Mouse (Mus musculus): Measurements from ENCODE around the gene Rnf187.
"Not testable (repeated sequence)": the region's sequence is repeated elsewhere in the genome, so short reads cannot be mapped to it uniquely, and the experiment has no call there.

Rnf187 gene

DNA sequence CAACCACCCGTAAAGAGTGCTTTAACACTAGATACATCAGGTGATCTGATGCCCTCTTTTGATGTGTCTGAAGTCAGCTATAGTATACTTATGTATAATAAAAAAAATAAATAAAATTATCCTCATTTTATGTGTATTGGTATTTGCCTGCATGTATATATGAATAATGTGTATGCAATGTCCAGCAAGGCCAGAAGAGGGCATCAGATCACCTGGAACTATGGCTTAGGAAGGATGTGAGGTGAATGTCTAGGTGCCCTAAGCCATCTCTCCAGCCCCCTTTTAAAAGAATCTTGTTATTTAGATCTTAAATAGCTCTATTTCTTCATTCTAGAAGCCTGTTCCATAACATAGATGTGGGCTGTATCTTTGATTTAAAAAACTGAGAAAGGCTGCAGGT is 28.6 kb upstream of the Rnf187 start:
- no peak for DNase-seq (ENCODE audit: low read depth, low spot score)

DNA sequence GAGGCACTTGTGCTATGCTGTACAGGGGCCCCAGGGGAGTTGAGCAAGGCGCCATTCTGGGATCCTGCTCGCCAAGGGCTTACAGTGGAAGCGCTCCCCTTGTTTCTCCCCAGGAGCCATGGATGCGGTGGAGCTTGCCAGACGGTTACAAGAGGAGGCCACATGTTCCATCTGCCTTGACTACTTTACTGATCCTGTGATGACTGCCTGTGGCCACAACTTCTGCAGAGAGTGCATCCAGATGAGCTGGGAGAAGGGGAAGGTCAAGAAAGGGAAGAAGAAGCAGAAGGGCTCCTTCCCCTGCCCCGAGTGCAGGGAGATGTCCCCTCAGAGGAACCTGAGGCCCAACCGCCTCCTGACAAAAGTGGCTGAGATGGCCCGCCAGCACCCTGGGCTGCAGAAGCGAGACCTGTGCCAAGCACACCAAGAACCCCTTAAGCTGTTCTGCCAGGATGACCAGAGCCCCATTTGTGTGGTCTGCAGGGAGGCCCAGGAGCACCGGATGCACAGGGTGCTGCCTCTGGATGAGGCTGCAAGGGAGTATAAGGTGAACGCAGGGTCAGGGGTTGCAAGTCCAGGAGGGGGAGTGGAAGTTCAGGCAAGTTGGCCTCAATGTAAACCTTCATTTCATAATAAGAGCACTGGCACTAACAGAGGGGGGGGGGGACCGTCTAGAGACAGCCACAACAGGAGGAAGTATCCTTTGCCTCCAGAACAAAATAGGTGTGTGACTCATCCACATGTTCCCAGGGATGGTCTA is 26.5 kb upstream of the Rnf187 start:
- no peak for DNase-seq (ENCODE audit: low read depth, low spot score)

DNA sequence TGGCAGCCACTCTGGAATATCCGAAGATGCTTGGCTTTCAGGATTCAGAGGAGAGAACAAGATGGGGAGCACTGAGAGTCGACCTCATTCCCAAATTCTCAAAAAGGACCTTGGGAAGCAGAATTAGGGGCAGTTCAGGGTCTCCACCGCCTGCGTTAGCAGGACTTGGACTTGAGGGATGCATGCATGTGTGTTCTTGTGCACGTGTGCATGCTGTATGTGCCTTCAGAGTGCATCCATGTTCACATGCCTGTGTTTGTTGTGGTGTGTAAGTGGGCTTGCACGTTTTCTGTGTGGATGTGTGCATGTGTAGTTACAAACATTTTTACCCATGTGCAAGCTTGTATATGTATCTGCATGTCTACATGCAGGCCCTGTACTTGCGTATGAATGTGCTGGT is 25.5 kb upstream of the Rnf187 start:
- no peak for DNase-seq (ENCODE audit: low read depth, low spot score)

DNA sequence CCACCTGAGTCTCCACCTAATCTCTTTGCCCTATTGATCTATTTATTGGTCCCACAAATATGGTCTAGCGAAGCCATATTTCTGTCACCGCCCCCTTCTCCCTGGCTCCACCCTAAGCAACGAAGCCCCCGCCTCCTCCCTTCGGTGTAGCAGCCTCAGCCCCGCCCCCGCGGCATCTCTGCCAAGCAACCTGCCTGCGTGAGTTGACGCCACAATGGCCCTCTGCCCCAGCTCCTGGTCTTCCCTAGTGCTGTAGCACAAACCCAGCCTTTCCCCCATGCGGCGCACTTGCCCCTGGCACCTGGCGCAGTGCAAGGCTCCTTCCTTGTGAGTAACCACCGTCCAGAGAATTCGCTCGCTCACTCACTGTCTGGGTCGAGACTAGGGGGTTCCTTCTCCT is 24.8 kb upstream of the Rnf187 start:
- no peak for DNase-seq (ENCODE audit: low read depth, low spot score)

DNA sequence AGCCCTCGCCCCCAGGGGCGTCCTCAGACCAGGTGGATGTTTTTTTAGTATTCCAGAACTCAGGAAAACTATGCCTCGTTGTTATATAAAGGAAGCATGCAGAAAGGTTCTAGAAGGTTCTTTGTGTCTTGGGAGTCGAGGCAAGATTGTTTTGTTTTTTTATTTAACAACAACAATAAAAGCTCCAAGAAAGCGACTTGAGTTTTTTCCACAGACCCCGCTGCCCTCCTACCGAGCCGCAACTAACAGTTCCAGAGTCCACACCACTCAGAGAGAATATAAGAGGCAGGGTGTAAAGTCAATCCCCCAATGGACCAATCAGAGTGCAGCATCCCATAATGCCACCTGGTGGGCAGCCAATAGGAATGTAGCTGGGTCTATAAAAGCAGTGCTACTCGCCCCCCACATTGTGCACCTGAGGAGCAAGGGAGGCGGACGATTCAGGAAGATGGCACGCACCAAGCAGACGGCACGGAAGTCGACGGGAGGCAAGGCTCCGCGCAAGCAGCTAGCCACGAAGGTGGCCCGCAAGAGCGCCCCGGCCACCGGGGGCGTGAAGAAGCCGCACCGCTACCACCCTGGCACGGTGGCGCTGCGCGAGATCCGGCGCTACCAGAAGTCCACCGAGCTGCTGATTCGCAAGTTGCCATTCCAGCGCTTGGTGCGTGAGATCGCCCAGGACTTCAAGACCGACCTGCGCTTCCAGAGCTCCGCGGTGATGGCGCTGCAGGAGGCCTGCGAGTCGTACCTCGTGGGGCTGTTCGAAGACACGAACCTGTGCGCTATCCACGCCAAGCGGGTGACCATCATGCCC is 22.9 kb upstream of the Rnf187 start:
- no peak for DNase-seq (ENCODE audit: low read depth, low spot score)

DNA sequence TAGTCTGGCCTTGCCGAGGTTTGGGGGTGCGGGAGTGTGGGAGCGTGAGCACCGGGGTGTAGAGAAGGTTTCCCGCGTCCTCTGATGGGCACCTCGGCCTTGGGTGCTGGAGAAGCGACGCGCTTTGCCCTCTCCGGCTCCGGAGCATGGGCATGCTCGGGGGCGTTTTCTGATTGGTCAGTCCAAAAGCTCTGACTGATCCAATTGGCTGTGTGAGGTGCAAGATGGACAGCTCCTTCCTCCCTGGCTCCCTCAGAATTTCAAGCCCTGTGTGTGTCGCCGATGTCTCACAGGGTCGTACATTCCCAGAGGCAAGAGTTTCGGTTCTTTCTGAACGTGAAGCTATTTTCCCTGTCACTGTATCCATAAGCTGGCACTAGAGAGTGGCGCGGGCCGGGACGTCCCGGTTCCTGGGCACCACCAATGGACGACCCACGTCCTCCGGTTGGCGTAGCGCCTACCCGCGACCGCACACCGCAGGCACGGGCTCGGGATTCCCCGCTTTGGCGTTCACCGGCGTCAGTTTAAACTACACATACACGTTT is 21.3 kb upstream of the Rnf187 start:
- DNase-seq (ENCODE audit: low read depth, low spot score): peak; percentile 84

DNA sequence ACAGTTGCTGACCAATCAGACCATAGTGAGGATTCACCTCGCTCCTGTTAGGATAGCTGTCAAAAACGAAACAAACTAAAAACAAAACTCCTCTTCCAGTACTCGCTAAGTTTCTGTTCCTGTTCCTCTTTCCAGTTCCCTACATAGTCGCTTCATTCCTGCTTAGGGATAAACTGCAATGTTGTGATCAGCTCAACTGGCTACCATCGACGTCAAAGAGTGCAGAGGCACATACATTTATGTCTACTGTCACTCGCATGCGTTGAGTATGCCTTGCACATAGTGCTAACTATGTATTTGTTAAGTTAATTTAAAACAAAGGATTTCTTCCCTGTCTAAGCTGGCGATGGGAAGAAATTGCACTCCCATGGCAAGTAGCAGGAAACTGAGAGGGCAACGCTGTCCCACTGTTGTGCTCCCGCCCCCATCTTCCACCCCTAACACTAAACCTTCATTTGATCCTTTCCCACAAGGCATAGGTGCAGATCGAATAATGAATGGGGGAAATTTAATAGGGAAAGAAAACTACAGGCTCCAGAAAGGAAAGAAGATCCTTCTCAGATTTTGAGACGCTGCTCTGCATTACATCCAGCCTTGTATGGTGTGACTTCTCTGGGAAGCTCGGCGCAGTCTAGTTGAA is 20.6 kb upstream of the Rnf187 start:
- DNase-seq (ENCODE audit: low read depth, low spot score): no peak

DNA sequence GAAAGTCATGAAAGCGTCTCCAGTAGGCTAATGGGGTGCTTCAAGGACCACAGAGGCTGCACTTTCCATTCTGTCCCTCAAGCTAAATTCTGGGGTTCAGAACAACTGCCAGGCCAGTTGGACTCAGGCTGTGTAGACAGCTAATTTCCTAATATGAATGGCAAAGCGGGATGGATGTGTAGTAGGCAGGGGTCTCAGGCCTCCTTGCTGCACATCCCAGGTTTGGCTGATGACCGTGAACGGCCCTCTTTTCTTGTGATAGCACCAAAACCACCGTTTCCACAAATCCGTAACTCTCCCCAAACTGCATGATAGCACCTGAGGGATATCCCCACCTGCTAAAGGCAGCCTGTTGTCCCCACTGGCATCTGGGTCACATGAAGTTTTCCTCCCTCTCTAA is 19.8 kb upstream of the Rnf187 start:
- no peak for DNase-seq (ENCODE audit: low read depth, low spot score)

DNA sequence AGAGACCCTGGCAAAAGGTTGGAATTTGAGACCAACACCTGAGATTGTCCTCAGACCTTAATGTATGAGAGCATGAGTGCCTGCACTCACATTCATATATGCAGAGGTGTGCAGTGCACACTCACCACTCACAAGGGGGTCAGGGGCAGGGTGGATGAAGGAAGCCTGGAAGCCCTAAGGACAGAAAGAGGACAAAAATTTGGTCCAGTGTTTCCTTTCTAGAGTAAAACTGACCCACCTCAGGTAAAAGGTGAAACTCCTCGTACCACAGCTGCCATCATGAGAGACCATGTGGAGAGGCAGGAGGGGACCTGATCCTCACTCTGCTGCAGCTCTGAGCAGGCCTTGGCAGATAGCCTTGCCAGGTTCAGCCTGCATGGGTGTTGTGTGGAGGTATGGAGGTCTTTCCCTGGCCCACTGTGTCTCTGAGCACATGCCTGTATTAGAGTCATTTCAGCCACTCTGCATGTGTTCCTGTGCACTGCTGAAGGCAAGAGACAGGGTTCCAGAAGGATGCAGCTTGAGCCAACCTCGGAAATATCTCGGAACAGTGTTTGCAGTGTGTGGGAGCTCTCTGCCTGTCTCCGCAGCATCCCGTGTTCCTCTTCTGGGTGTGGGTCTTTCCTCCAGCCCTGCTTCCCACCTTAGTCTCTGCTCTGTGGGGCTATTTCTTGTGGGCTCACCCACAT is 18.7 kb upstream of the Rnf187 start:
- DNase-seq (ENCODE audit: low read depth, low spot score): no peak

DNA sequence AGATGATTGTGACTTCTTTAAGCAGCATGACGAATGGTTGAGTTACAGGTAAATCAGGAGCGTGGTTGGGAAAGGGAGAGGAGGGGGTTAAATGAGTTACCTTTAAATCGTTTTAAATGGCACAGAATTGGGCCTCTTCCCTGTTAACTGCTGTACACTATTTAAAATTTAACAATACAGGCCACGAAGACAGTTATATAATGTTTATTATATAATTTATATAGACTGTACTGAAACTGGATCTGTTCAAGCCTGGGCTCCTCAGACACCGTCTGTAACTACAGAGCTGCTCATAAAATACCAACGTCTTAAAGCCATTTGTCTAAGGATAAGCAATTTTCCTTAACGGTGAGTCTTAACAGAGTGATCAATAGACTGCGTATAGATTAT is 17.1 kb upstream of the Rnf187 start:
- no peak for DNase-seq (ENCODE audit: low read depth, low spot score)

DNA sequence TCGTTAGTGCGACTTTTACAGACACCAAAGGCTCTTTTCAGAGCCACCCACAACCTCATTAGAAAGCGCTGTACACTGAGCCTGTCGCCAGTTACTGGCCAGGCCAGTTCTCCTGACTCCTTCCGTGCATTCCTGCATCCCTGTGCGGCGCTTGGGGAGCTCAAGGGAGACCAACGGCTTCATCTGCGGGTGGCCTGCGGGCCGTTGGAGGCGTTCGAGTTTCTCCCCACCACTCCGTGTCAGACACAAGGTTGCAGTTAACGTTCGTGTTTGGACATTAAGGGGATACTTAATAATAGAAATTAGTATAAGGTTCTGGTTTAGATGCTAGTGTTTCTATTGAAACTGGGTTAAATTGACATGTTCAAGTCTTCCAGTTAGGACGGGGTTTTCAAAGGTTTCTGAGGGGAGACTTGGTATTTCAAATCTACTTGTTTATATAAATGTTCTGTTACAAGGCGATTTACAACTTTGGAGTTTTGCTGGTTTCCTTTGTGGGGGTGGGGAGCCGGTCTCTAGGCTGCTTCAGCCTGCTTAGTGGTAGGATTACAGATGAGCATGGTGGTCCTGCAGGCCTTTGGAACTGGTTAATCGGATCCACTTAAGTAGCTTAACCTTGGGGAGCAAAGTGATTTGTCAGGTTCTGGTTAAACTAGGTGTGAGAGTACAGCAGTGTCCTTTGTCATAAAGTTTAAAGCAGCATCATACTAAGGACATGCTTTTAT is 16.6 kb upstream of the Rnf187 start:
- no peak for DNase-seq (ENCODE audit: low read depth, low spot score)

DNA sequence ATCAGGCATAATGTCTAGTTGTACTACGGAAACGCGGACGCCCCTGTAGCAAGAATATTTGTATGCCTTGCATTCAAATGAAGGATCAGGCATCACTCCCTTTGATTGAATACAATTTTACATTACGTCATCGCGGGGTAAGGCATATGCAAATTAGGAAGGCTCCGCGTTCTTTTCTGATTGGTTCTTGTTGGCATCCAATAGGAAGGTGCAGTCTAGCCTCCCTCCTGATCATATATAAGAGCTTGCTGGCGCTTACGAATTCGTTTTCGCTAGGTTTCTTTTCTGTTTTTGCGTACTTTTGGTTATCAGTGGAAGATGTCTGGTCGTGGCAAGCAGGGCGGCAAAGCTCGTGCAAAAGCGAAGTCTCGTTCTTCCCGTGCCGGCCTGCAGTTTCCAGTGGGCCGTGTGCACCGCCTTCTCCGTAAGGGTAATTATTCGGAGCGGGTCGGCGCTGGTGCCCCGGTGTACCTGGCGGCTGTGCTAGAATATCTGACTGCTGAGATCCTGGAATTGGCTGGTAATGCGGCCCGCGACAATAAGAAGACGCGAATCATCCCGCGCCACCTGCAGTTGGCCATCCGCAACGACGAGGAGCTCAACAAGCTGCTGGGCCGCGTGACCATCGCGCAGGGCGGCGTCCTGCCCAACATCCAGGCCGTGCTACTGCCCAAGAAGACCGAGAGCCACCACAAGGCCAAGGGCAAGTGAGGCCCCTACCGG is 15.9 kb upstream of the Rnf187 start, which contains the start of the genes Hist3h2a and Trim17:
Hist3h2a (plus strand) TSS at position 266 of the 723 bp plus-strand sequence.
Trim17 (plus strand) TSS at position 266 of the 723 bp plus-strand sequence.
- DNase-seq (ENCODE audit: low read depth, low spot score): peak; percentile 97

DNA sequence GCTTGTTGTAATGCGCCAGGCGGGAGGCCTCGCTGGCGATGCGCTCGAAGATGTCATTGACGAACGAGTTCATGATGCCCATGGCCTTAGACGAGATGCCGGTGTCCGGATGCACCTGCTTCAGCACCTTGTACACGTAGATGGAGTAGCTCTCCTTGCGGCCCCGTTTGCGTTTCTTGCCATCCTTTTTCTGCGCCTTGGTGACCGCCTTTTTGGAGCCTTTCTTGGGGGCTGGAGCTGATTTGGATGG is 15.4 kb upstream of the Rnf187 start:
- DNase-seq (ENCODE audit: low read depth, low spot score): not testable (repeated sequence)

DNA sequence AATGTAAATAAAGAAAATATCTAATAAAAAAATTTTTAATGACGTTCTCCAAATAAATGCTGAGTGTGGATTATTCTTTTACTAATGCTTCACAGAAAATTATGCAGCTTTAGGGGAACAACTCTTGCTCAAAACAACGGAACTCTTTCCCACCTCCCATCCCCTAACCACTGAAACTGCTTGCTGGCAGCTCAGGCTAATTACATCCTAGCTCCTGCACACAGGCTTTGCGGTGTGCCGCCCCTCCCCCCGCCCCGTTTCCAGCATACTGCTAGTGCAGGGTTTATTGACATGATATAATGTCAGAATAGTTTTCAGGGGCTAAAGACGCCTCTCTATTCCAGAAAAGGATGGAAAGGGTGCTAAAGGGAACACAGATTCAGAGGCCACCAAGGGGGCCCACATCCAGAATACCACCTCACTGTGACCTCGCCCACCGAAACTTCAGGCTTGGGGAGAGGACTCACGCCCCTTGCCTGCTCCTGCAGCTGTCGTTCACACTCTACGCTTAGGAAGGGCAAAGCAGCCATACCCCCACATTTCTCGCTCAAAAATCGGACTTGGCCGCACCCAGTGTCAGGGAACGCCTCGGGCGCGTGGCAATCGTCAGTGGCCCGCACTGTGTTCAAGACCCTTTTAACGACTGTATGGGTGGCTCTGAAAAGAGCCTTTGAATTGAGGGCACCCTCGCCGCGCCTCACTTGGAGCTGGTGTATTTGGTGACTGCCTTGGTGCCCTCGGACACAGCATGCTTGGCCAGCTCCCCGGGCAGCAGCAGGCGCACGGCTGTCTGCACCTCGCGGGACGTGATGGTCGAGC is 14.8 kb upstream of the Rnf187 start:
- DNase-seq (ENCODE audit: low read depth, low spot score): no peak

DNA sequence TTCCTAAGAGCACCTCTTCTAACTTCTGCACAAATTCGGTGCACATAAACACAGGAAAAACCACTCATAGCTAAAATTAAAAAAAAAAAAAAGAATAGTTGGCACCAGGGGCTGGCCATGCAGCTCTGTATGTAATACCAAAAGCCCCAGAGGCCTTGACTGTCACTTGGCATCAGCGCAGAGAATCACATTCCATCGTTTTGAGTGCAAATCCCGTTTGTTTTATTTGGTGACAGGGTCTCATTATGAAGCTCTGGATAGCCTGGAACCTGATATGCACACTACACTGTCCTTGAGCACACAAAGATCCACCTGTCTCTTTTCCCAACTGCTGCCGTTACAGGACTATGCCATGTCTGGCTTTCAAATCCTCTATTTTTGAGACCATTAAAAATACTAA is 12.5 kb upstream of the Rnf187 start:
- no peak for DNase-seq (ENCODE audit: low read depth, low spot score)

DNA sequence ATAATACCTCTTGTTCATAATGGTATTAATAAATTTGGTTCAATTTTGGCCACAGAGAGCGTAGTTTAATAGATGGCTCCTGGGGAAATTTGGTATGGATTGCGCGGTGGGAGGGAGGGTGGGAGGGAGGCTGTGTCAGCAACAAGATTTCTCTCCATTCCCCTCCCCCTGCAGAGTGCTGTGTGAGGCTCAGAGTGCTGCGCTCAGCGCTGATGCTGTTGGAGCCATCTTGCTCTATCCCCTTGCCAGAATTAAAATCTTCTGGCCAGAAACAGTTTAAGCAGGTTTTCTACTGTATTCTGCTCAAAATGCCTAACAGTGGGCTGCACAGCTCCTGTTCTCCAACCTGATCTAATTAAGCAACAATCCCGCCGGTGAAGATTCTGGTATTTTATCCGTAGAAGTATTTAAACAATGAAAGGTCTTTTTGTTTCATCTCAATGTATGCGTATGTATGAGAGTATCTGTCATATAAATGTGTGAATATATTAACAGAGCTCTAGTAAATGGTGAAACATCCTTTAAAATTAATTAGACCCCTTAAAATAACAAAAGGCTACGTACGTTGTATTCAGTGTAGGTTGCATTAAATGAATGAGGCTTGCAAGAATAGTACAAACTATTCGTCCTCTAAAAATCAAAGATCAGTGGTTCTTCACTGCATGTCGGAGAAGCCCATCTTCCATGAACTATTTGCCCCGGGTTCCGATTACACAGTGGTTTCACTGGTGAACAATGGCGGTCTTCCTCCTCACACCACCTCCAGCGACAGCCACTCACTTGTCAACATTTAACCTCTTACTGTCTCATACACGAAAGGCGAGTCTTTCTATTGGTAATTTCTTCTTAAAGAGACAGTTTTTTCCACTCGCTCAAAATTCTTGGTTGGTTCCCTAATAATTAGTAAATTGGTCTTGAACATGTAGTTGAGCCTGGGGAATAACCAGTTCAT is 11.0 kb upstream of the Rnf187 start:
- no peak for DNase-seq (ENCODE audit: low read depth, low spot score)

DNA sequence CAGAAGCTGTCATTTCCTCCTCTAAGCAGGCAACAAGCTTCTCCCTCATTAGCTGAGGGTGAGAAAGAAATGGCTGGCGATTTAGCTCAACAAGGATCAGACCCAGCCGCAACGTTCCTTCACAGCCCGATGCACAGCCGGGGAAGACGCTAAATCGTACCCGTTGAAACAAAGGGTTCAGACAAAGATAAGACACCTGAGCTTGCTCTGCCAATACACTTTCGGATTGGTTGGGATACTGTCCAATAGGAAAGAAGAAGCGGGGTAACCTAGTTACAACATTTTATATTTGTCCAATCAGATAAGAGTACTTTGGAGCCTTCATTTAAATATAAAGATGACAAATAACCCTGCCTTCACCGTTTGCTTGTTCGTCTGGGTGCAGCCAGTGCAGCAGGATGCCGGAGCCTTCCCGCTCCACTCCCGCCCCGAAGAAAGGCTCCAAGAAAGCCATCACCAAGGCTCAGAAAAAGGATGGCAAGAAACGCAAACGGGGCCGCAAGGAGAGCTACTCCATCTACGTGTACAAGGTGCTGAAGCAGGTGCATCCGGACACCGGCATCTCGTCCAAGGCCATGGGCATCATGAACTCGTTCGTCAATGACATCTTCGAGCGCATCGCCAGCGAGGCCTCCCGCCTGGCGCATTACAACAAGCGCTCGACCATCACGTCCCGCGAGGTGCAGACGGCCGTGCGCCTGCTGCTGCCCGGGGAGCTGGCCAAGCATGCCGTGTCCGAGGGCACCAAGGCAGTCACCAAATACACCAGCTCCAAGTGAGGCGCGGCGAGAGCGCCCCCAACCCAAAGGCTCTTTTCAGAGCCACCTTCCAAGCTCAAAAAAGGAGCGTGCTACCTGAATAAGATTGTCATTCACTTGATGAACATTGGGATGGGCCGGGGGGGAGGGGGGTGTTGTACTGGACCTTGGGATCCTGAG is 10.1 kb upstream of the Rnf187 start, which contains the start of gene Hist3h2ba:
Hist3h2ba (plus strand) TSS at position 379 of the 938 bp plus-strand sequence.
- peak; percentile 59 for DNase-seq (ENCODE audit: low read depth, low spot score)

Measured in skeletal muscle tissue, adult 2 months (tissue).